Mouse (Mus musculus) heart, embryonic 14.5 days (tissue): ENCODE measurements around the gene Gpat2. TPM values are rescaled to one million over a fixed set of nuclear protein-coding genes. Genes with fewer than 3 reads are reported as not detected.

Experiments
- ATAC-seq: fragments of 200-750 bp; cut with Nextera tagmentation; 2 replicates; pipeline ENCODE4 v1.8.0; 2017; ENCODE audit warnings: low read depth, moderate TSS enrichment; ENCODE audit not compliant: insufficient number of reproducible peaks, insufficient read depth, low FRiP score
- H3K27ac ChIP-seq, 2 experiments: fragments of 200-500 bp in 1 of 2; fragments of 300-500 bp in 1 of 2; sonication (generic) in 1 of 2; replicated peaks in 1 of 2; 2 replicates each; pipeline ENCODE4 v1.5.1; 2012 to 2014; ENCODE audit warnings: low read depth in 2 of 2, low read length in 2 of 2, control low read depth in 1 of 2, mild to moderate bottlenecking in 1 of 2, mixed read lengths in 1 of 2; ENCODE audit not compliant: control insufficient read depth in 1 of 2, insufficient read depth in 1 of 2
- H3K27me3 ChIP-seq: fragments of 300-500 bp; sonication (generic); 2 replicates; pipeline ENCODE4 v1.6.1; 2014; ENCODE audit warnings: mild to moderate bottlenecking, low read length, control low read depth; ENCODE audit not compliant: control insufficient read depth, insufficient read depth
- H3K36me3 ChIP-seq: fragments of 300-500 bp; sonication (generic); 2 replicates; pipeline ENCODE4 v1.6.1; 2014; ENCODE audit warnings: mild to moderate bottlenecking, control low read depth, low read length, mixed read lengths; ENCODE audit not compliant: control insufficient read depth, insufficient read depth
- H3K4me1 ChIP-seq, 2 experiments: fragments of 200-500 bp in 1 of 2; fragments of 300-500 bp in 1 of 2; sonication (generic) in 1 of 2; 2 replicates each; pipeline ENCODE4 v1.6.1; 2012 to 2014; ENCODE audit warnings: low read length in 2 of 2, control low read depth in 1 of 2, mixed read lengths in 1 of 2; ENCODE audit not compliant: control insufficient read depth in 2 of 2, insufficient read depth in 2 of 2
- H3K4me2 ChIP-seq: fragments of 300-500 bp; sonication (generic); 2 replicates; pipeline ENCODE4 v1.6.1; 2014; ENCODE audit warnings: mild to moderate bottlenecking, low read length
- H3K4me3 ChIP-seq, 2 experiments: fragments of 200-500 bp in 1 of 2; fragments of 300-500 bp in 1 of 2; sonication (generic) in 1 of 2; 2 replicates each; pipeline ENCODE4 v1.5.1; 2012 to 2014; ENCODE audit warnings: low read length in 2 of 2, mild to moderate bottlenecking in 2 of 2, control low read depth in 1 of 2, low read depth in 1 of 2, moderate library complexity in 1 of 2; ENCODE audit not compliant: control insufficient read depth in 1 of 2, insufficient read depth in 1 of 2
- H3K9ac ChIP-seq: fragments of 300-500 bp; sonication (generic); 2 replicates; pipeline ENCODE4 v1.6.1; 2014; ENCODE audit warnings: mild to moderate bottlenecking, low read length
- H3K9me3 ChIP-seq: fragments of 300-500 bp; sonication (generic); 2 replicates; pipeline ENCODE4 v1.6.1; 2016; ENCODE audit warnings: low read length, control low read depth; ENCODE audit not compliant: control insufficient read depth
- WGBS: fragments of 180-500 bp; shearing (Covaris S2); extraction: QIAGEN DNeasy Blood & Tissue Kit; methylation state at CpG from one replicate; pipeline ENCODE4 v1.1.7; 2014; 5-methylcytosine and 5-hydroxymethylcytosine counted together
- polyA plus RNA-seq: library from polyadenylated mRNA; unstranded; fragments of >200 nt; fragmentation: Nextera tagmentation; extraction: Ambion mirVana; gene quantifications from 2 replicates; pipeline ENCODE4 v1.2.1, GENCODE M21; 2014

The Gpat2 gene
- polyA plus RNA-seq, 1 experiment from 2014 or later = 0.22 TPM

DNA sequence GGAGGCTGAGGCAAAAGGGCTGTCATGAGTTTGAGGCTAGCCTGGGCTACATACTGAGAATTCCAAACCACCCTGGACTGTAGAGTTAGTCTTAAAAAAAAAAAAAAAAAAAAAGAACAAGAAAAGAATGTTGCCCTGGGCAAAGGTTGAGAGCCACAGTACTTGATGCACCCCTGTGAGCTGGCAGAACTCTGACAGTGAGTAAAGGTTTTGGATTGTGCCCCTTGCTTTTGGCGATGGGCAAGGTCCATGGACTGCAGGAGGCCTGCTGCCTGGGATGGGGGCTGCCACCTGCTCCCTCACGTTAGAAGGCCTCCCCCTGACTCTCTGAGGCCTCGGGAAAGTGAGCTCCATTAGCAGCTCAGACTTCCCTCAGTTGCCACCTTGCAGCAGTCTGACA, 8.3 kb upstream of the Gpat2 start:
- H3K4me3 ChIP-seq = no peak overlapping the region
- no peaks in the 10 kb centered on the region for H3K9me3 ChIP-seq
- 49% methylated on average over 3 of the region's 3 CpGs for WGBS
- no peaks in the 10 kb centered on the region for H3K36me3 ChIP-seq
- H3K9ac ChIP-seq = no peak overlapping the region
- H3K27me3 ChIP-seq = no peaks in the 10 kb centered on the region
- no peak overlapping the region for H3K4me2 ChIP-seq
- no peaks in the 10 kb centered on the region for H3K4me1 ChIP-seq
- H3K27ac ChIP-seq = no peak overlapping the region
- no peak for ATAC-seq

DNA sequence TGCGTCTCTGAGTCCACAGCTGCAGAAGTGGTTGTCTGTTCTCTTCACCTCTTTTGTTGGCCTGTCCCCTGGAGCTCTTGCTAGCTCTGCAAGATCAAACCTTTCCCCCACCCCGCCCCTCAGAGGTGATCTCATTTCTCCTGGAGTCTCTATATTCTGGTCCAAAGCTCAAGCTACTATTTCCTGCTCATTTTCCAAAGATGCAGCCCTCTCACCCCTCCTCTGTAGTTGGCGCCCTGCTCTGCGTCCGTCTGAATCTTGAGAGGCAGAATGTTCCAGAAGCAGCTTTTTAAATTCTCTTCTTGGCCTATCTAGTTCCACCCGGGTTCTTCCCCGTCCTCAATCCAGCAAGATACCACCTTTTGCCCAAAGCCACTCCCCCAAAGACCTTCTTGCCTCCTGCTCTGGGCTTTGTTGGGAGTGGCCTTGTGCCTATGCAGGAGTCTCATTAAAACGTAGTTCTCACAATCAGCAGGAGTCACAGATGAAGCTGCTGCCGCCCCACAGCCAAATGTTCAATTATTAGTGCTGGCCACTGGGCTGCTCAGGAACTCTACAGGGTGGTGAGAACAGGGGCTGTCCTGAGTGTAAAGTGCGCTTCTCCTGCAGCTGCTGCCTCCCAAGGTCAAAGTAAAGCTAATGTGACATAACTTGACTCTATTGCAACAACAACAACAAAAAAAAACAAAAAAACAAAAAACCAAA, 6.6 kb upstream of the Gpat2 start:
- 56% methylated on average over 10 of the region's 10 CpGs for WGBS
- no peak overlapping the region for H3K4me2 ChIP-seq

GRCm38 (mm10) chr2:127430238-127430637, 5.2 kb downstream of the Gpat2 start:
- Histone ChIP-seq H3K36me3 (peaks cover 6% of the 10 kb centered on the region; the same call in 1 of the 2 replicates), H3K9ac (no peak overlapping the region), H3K27me3 (peaks cover 6% of the 10 kb centered on the region; the same call in 1 of the 2 replicates), H3K9me3 (no peaks in the 10 kb centered on the region), H3K4me3 (no peak overlapping the region), H3K4me2 (no peak overlapping the region), H3K27ac (no peak overlapping the region), H3K4me1 (no peaks in the 10 kb centered on the region)
- 13% methylated on average over 3 of the region's 3 CpGs for WGBS
- no peak for ATAC-seq

More for the DNA sequence above, 6.6 kb upstream of the Gpat2 start:
- no peaks in the 10 kb centered on the region for H3K36me3 ChIP-seq
- H3K9me3 ChIP-seq = no peaks in the 10 kb centered on the region
- H3K27me3 ChIP-seq = no peaks in the 10 kb centered on the region
- H3K9ac ChIP-seq = no peak overlapping the region
- ATAC-seq = no peak
- no peaks in the 10 kb centered on the region for H3K4me1 ChIP-seq
- no peak overlapping the region for H3K4me3 ChIP-seq
- no peak overlapping the region for H3K27ac ChIP-seq

GRCm38 (mm10) chr2:127433487-127434295, 8.7 kb downstream of the Gpat2 start:
- no peak; the same call in 1 of the 2 replicates for ATAC-seq
- H3K9ac ChIP-seq = no peak overlapping the region
- no peak overlapping the region for H3K4me2 ChIP-seq
- peaks cover 32% of the 10 kb centered on the region for H3K36me3 ChIP-seq
- H3K27me3 ChIP-seq = peaks cover 6% of the 10 kb centered on the region; the same call in 1 of the 2 replicates
- WGBS = 76% methylated on average over 9 of the region's 9 CpGs
- no peak overlapping the region for H3K4me3 ChIP-seq
- no peaks in the 10 kb centered on the region for H3K4me1 ChIP-seq
- H3K9me3 ChIP-seq = no peaks in the 10 kb centered on the region
- no peak overlapping the region for H3K27ac ChIP-seq

- Histone ChIP-seq H3K4me2 (no peak overlapping the region), H3K36me3 (peaks cover 39% of the 10 kb centered on the region), H3K9me3 (no peaks in the 10 kb centered on the region), H3K9ac (no peak overlapping the region), H3K4me1 (no peaks in the 10 kb centered on the region), H3K27ac (no peak overlapping the region), H3K27me3 (no peaks in the 10 kb centered on the region), H3K4me3 (no peak overlapping the region)
- 41% methylated on average over 2 of the region's 2 CpGs for whole genome bisulfite sequencing
- no peak for ATAC-seq
Observed at GRCm38 (mm10) chr2:127435135-127435534, 10.1 kb downstream of the Gpat2 start.

DNA sequence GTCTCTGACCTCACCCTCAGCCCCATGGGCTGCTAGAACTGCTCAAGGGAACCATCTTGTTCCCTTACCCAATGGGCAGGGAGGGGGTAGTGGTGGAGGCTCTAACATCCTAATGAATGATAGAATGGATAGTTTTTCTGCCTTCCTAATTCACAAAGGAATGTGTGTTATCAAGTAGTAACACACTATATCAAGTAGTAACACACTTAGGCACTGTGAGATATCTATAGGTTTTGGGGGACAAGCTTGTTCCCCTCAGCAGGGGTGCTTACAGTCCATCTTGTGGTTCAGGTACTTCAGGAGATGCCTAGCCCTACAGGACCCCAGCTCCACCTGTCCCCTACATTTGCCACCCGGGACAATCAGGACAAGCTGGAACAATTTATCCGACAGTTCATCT, 10.6 kb downstream of the Gpat2 start:
- Histone ChIP-seq H3K27me3 (no peaks in the 10 kb centered on the region), H3K4me1 (no peaks in the 10 kb centered on the region), H3K27ac (no peak overlapping the region), H3K36me3 (peaks cover 42% of the 10 kb centered on the region), H3K9me3 (no peaks in the 10 kb centered on the region), H3K4me2 (no peak overlapping the region), H3K9ac (no peak overlapping the region), H3K4me3 (no peak overlapping the region)
- WGBS = 92% methylated on average over 2 of the region's 2 CpGs
- no peak for ATAC-seq

DNA sequence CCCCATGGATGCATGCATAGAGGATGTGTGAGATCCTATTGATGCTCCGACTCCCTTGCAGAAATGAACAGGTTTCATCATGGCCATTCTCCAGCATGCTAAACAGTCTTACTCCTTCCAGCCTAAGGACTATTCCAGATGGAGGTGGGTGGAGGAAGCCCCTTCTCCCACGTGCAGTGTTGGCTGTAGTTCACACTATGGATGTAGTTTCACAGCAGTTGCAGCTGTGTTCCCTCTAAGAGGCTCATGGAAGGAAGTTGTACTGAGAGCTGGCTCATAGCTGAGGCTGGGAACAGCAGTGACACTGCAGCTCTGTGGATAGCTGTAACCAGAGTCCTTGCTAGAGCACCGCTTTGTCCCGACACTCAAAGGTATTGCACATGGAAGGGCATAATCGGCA, 12.7 kb downstream of the Gpat2 start:
- no peak for ATAC-seq
- Histone ChIP-seq H3K4me2 (no peak overlapping the region), H3K36me3 (peaks cover 43% of the 10 kb centered on the region), H3K9ac (no peak overlapping the region), H3K4me1 (no peaks in the 10 kb centered on the region), H3K27me3 (no peaks in the 10 kb centered on the region), H3K27ac (no peak overlapping the region), H3K9me3 (no peaks in the 10 kb centered on the region), H3K4me3 (no peak overlapping the region)
- WGBS = 87% methylated on average over 5 of the region's 5 CpGs
